Mouse (Mus musculus) MEL (cell line): ENCODE measurements around the gene Rgs13.

Experiments
- CTCF ChIP-seq, 3 experiments: IDR thresholded peaks in 2 of 3; conservative IDR thresholded peaks in 1 of 3; 2 replicates each; pipeline ENCODE4 v1.5.1; 2011 to 2012; ENCODE audit warnings: low read length in 3 of 3, low read depth in 2 of 3, mild to moderate bottlenecking in 2 of 3, improper control_type of control experiment in 1 of 3, inconsistent platforms in 1 of 3, mixed read lengths in 1 of 3, moderate library complexity in 1 of 3; ENCODE audit not compliant: control insufficient read depth in 1 of 3, insufficient read depth in 1 of 3, poor library complexity in 1 of 3, severe bottlenecking in 1 of 3
- POLR2A ChIP-seq, 2 experiments: IDR thresholded peaks; 2 replicates each; pipeline ENCODE4 v1.6.1; 2011 to 2012; ENCODE audit warnings: low read length in 2 of 2, mild to moderate bottlenecking in 2 of 2, control low read depth in 1 of 2, improper control_type of control experiment in 1 of 2, low read depth in 1 of 2, moderate library complexity in 1 of 2; ENCODE audit not compliant: control insufficient read depth in 1 of 2, insufficient read depth in 1 of 2, poor library complexity in 1 of 2
- POLR2AphosphoS5 ChIP-seq: IDR thresholded peaks from 2 replicates; pipeline ENCODE4 v1.6.1; 2012; ENCODE audit warnings: low read depth, borderline replicate concordance, mild to moderate bottlenecking, inconsistent platforms, low read length, moderate library complexity, mixed read lengths
- USF2 ChIP-seq, 2 experiments: IDR thresholded peaks; 2 replicates each; pipeline ENCODE4 v1.6.1; 2011 to 2012; ENCODE audit warnings: improper control_type of control experiment in 2 of 2, low read length in 2 of 2, borderline replicate concordance in 1 of 2, inconsistent platforms in 1 of 2, low read depth in 1 of 2, mild to moderate bottlenecking in 1 of 2; ENCODE audit not compliant: insufficient read depth in 1 of 2
- ZC3H11A ChIP-seq: IDR thresholded peaks from 2 replicates; pipeline ENCODE4 v1.6.1; 2012; ENCODE audit warnings: low read depth, mild to moderate bottlenecking, inconsistent platforms, low read length, improper control_type of control experiment
- ZNF384 ChIP-seq: IDR thresholded peaks from 2 replicates; pipeline ENCODE4 v1.6.1; 2012; ENCODE audit warnings: low read depth, mild to moderate bottlenecking, inconsistent platforms, low read length, improper control_type of control experiment

GRCm38 (mm10) chr1:144166897-144167296 lies 10.3 kb downstream of the Rgs13 start:
- TF ChIP-seq USF2 (IDR thresholded peaks at IDR 0.05; ENCODE audit: borderline replicate concordance in 1 of 2, insufficient read depth in 1 of 2, low read depth in 1 of 2, low read length in 2 of 2) (no peak), POLR2AphosphoS5 (no peak), CTCF (IDR thresholded peaks at IDR 0.05 in 2 of 3, conservative IDR thresholded peaks at IDR 0.05 in 1 of 3; ENCODE audit: control insufficient read depth in 1 of 3, insufficient read depth in 1 of 3, low read depth in 2 of 3, low read length in 3 of 3, poor library complexity in 1 of 3, severe bottlenecking in 1 of 3) (no peak), POLR2A (IDR thresholded peaks at IDR 0.05; ENCODE audit: control insufficient read depth in 1 of 2, insufficient read depth in 1 of 2, low read depth in 1 of 2, low read length in 2 of 2, poor library complexity in 1 of 2) (no peak), ZNF384 (no peak), ZC3H11A (no peak)
